Mouse (Mus musculus) stomach, embryonic 15.5 days (tissue): Measurements from ENCODE around the gene Fam234a. TPM values are rescaled to one million over a fixed set of nuclear protein-coding genes. Genes with fewer than 3 reads are reported as not detected.
"Not testable (repeated sequence)": the region's sequence is repeated elsewhere in the genome, so short reads cannot be mapped to it uniquely, and the experiment has no call there.

Source experiments
- ATAC-seq: fragments of 200-750 bp; cut with Nextera tagmentation; 2 replicates; pipeline ENCODE4 v1.8.0; 2017; ENCODE audit warnings: low read depth, moderate number of reproducible peaks, moderate TSS enrichment; ENCODE audit not compliant: insufficient read depth, low FRiP score
- H3K27ac ChIP-seq: fragments of 300-500 bp; sonication (generic); 2 replicates; pipeline ENCODE4 v1.5.1; 2015; ENCODE audit warnings: mild to moderate bottlenecking, inconsistent platforms
- H3K27me3 ChIP-seq: fragments of 300-500 bp; sonication (generic); replicated peaks from 2 replicates; pipeline ENCODE4 v1.6.1; 2015; ENCODE audit warnings: inconsistent platforms
- H3K36me3 ChIP-seq: fragments of 300-500 bp; sonication (generic); 2 replicates; pipeline ENCODE4 v1.6.1; 2015; ENCODE audit warnings: inconsistent platforms
- H3K4me1 ChIP-seq: fragments of 300-500 bp; sonication (generic); 2 replicates; pipeline ENCODE4 v1.6.1; 2015; ENCODE audit warnings: inconsistent platforms
- H3K4me2 ChIP-seq: fragments of 300-500 bp; sonication (generic); 2 replicates; pipeline ENCODE4 v1.6.1; 2015; ENCODE audit warnings: mild to moderate bottlenecking, inconsistent platforms
- H3K4me3 ChIP-seq: fragments of 300-500 bp; sonication (generic); replicated peaks from 2 replicates; pipeline ENCODE4 v1.5.1; 2015; ENCODE audit warnings: inconsistent platforms
- H3K9ac ChIP-seq: fragments of 300-500 bp; sonication (generic); 2 replicates; pipeline ENCODE4 v1.6.1; 2015; ENCODE audit warnings: inconsistent platforms
- H3K9me3 ChIP-seq: fragments of 300-500 bp; sonication (generic); 2 replicates; pipeline ENCODE4 v1.6.1; 2016; ENCODE audit warnings: inconsistent platforms
- WGBS: fragments of 180-500 bp; shearing (Covaris S2); methylation state at CpG from one replicate; pipeline ENCODE4 v1.1.7; 2015; 5-methylcytosine and 5-hydroxymethylcytosine counted together
- polyA plus RNA-seq: library from polyadenylated mRNA; unstranded; fragments of >200 nt; fragmentation: Nextera tagmentation; extraction: Ambion mirVana; gene quantifications from 2 replicates; pipeline ENCODE4 v1.2.1, GENCODE M21; 2015

Gene Fam234a
- polyA plus RNA-seq, result 73.6 and 75.6 TPM in 2 replicates

DNA sequence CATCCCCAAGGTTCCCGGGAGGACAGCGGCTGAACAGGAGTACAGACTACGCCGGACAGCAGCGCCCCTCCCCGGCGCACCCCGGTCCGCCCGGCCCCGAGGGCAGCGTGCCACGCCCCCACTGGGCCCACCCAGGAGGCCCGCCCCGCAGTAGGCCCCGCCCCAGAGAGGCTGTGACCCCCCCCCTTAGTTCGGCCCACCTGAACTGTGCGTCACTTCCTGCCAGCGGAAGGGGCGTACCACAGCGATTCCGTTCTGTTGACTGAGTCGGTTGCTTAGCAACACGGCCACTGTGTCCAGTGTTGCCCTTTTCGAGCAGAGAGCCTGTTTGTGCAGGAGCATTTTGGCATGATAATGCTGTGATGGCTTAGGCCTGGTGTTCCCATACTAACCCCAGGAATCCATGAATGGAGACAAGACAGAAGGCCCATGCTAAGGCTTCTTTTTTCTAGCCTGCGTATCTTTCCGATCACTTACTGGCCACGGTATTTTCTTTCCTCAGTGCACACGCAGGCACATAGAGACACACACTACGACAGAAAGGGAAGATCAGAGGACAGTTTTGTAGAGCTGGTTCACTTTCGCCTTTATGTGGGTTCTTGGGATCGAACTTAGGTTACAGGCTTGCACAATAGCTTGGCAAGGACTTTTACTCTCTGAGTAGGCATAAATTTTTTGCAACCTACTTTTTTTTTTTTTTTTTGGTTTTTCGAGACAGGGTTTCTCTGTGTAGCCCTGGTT lies at the start of gene Fam234a:
TSS of gene Fam234a (minus strand) at position 142 of the 741 bp plus-strand sequence.
- WGBS, result 6% methylated on average over 33 of the region's 33 CpGs
- Histone ChIP-seq H3K27me3 (no peaks in the 10 kb centered on the region), H3K9me3 (no peaks in the 10 kb centered on the region), H3K4me1 (peaks cover 9% of the 10 kb centered on the region; the same call in 1 of the 2 replicates), H3K9ac (peak within 1 kb of the TSS; percentile 68), H3K36me3 (no peaks in the 10 kb centered on the region), H3K4me2 (peak within 1 kb of the TSS; percentile 76), H3K27ac (peak within 1 kb of the TSS; percentile 84), H3K4me3 (peak within 1 kb of the TSS; percentile 77)
- peak; percentile 95 for ATAC-seq

GRCm38 (mm10) chr17:26289475-26289874 lies 45.4 kb upstream of the Fam234a start:
- Histone ChIP-seq H3K36me3 (peaks cover 18% of the 10 kb centered on the region), H3K27ac (no peak overlapping the region), H3K4me3 (no peak overlapping the region), H3K4me2 (no peak overlapping the region), H3K27me3 (no peaks in the 10 kb centered on the region), H3K4me1 (no peaks in the 10 kb centered on the region), H3K9ac (no peak overlapping the region), H3K9me3 (no peaks in the 10 kb centered on the region)
- no peak for ATAC-seq
- WGBS, result 62% methylated on average over 4 of the region's 4 CpGs

GRCm38 (mm10) chr17:26286199-26286955 lies 42.3 kb upstream of the Fam234a start:
- H3K36me3 ChIP-seq, result peaks cover 42% of the 10 kb centered on the region

DNA sequence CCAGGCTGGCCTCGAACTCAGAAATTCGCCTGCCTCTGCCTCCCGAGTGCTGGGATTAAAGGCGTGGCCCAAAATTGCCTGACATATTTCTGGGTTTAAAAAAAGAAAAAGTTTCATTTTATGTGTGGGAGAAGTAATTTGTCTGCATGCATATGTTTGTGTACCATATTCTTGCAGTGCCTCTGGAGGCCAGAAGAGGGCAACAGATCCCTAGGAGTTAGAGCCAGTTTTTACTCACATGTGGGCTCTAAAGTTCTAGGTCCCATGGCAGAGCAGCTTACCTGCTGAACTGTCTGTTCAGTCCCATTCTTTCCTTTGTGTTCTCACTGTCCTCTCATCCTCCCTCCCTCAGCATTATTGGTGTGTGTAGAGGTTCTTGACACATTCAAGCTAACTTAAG lies 32.7 kb upstream of the Fam234a start:
- H3K9me3 ChIP-seq, result no peaks in the 10 kb centered on the region
- H3K4me2 ChIP-seq, result no peak overlapping the region
- no peaks in the 10 kb centered on the region for H3K27me3 ChIP-seq
- H3K36me3 ChIP-seq, result peaks cover 48% of the 10 kb centered on the region
- no peak overlapping the region for H3K4me3 ChIP-seq
- no peaks in the 10 kb centered on the region for H3K4me1 ChIP-seq
- H3K27ac ChIP-seq, result no peak overlapping the region
- no peak overlapping the region for H3K9ac ChIP-seq
- no peak for ATAC-seq
- WGBS, result 89% methylated on average over 4 of the region's 4 CpGs

More at GRCm38 (mm10) chr17:26286199-26286955, 42.3 kb upstream of the Fam234a start:
- H3K4me2 ChIP-seq, result no peak overlapping the region
- no peak for ATAC-seq
- H3K4me1 ChIP-seq, result no peaks in the 10 kb centered on the region
- H3K27me3 ChIP-seq, result no peaks in the 10 kb centered on the region
- no peak overlapping the region for H3K9ac ChIP-seq
- H3K9me3 ChIP-seq, result no peaks in the 10 kb centered on the region
- WGBS, result 83% methylated on average over 8 of the region's 8 CpGs
- H3K27ac ChIP-seq, result no peak overlapping the region
- H3K4me3 ChIP-seq, result no peak overlapping the region

- ATAC-seq, result no peak
- Histone ChIP-seq H3K9ac (no peak overlapping the region), H3K9me3 (no peaks in the 10 kb centered on the region), H3K4me2 (no peak overlapping the region), H3K4me1 (no peaks in the 10 kb centered on the region), H3K36me3 (peaks cover 47% of the 10 kb centered on the region), H3K27ac (no peak overlapping the region), H3K27me3 (no peaks in the 10 kb centered on the region), H3K4me3 (no peak overlapping the region)
- WGBS, result 87% methylated on average over 13 of the region's 13 CpGs
Measured at GRCm38 (mm10) chr17:26275933-26276332, 31.9 kb upstream of the Fam234a start.

GRCm38 (mm10) chr17:26272586-26272985 lies 28.5 kb upstream of the Fam234a start:
- WGBS, result 80% methylated on average over 3 of the region's 3 CpGs
- no peaks in the 10 kb centered on the region for H3K9me3 ChIP-seq
- no peak overlapping the region for H3K27ac ChIP-seq
- no peak for ATAC-seq
- no peak overlapping the region for H3K9ac ChIP-seq
- H3K4me3 ChIP-seq, result no peak overlapping the region
- H3K36me3 ChIP-seq, result peaks cover 44% of the 10 kb centered on the region
- no peak overlapping the region for H3K4me2 ChIP-seq
- no peaks in the 10 kb centered on the region for H3K27me3 ChIP-seq
- no peaks in the 10 kb centered on the region for H3K4me1 ChIP-seq

GRCm38 (mm10) chr17:26269577-26269976 lies 25.5 kb upstream of the Fam234a start:
- H3K9ac ChIP-seq, H3K4me1 ChIP-seq, H3K4me3 ChIP-seq, H3K4me2 ChIP-seq, H3K9me3 ChIP-seq, ATAC-seq, H3K27ac ChIP-seq, H3K27me3 ChIP-seq: not testable (repeated sequence)
- 96% methylated on average over 10 of the region's 10 CpGs for WGBS
- peaks cover 55% of the 10 kb centered on the region for H3K36me3 ChIP-seq

GRCm38 (mm10) chr17:26268851-26269250 lies 24.8 kb upstream of the Fam234a start:
- no peak for ATAC-seq
- no peaks in the 10 kb centered on the region for H3K9me3 ChIP-seq
- no peak overlapping the region for H3K4me2 ChIP-seq
- no peaks in the 10 kb centered on the region for H3K4me1 ChIP-seq
- WGBS, result 52% methylated on average over 1 of the region's 1 CpGs
- no peak overlapping the region for H3K27ac ChIP-seq
- H3K36me3 ChIP-seq, result peaks cover 55% of the 10 kb centered on the region
- no peak overlapping the region for H3K4me3 ChIP-seq
- no peak overlapping the region for H3K9ac ChIP-seq
- no peaks in the 10 kb centered on the region for H3K27me3 ChIP-seq

GRCm38 (mm10) chr17:26262384-26262783 lies 18.3 kb upstream of the Fam234a start:
- Histone ChIP-seq H3K9ac (no peak overlapping the region), H3K4me3 (no peak overlapping the region), H3K27me3 (no peaks in the 10 kb centered on the region), H3K27ac (no peak overlapping the region), H3K36me3 (peaks cover 60% of the 10 kb centered on the region), H3K4me1 (no peaks in the 10 kb centered on the region), H3K9me3 (no peaks in the 10 kb centered on the region), H3K4me2 (no peak overlapping the region)
- 93% methylated on average over 3 of the region's 3 CpGs for WGBS
- no peak for ATAC-seq

GRCm38 (mm10) chr17:26261826-26262225 lies 17.8 kb upstream of the Fam234a start:
- H3K27me3 ChIP-seq, result no peaks in the 10 kb centered on the region
- ATAC-seq, result no peak
- 84% methylated on average over 4 of the region's 4 CpGs for WGBS
- no peak overlapping the region for H3K4me3 ChIP-seq
- H3K36me3 ChIP-seq, result peaks cover 58% of the 10 kb centered on the region
- no peak overlapping the region for H3K4me2 ChIP-seq
- H3K9me3 ChIP-seq, result no peaks in the 10 kb centered on the region
- H3K27ac ChIP-seq, result no peak overlapping the region
- H3K4me1 ChIP-seq, result no peaks in the 10 kb centered on the region
- no peak overlapping the region for H3K9ac ChIP-seq

DNA sequence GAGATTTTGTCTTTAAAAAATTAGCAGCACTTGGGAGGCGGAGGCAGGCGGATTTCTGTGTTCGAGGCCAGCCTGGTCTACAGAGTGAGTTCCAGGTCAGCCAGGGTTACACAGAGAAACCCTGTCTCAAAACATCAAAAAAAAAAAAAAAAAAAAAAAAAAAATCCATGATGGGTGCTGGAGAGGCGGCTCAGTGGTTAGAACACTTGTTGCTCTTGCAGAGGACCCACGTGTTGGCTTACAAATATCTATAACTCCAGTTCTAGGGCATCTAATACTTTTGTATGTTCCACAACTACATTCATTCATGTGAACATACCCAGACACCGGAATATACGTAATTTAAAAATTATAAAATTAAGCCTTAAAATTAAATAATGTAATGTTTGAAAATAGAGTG lies 11.3 kb upstream of the Fam234a start:
- H3K27me3 ChIP-seq, result no peaks in the 10 kb centered on the region
- no peak overlapping the region for H3K9ac ChIP-seq
- H3K27ac ChIP-seq, result no peak overlapping the region
- no peak for ATAC-seq
- H3K9me3 ChIP-seq, result no peaks in the 10 kb centered on the region
- H3K4me2 ChIP-seq, result no peak overlapping the region
- H3K4me3 ChIP-seq, result no peak overlapping the region
- H3K4me1 ChIP-seq, result peaks cover 4% of the 10 kb centered on the region; the same call in 1 of the 2 replicates
- whole genome bisulfite sequencing, result 93% methylated on average over 7 of the region's 7 CpGs
- peaks cover 23% of the 10 kb centered on the region for H3K36me3 ChIP-seq

- no peaks in the 10 kb centered on the region for H3K9me3 ChIP-seq
- ATAC-seq, result peak; percentile 6; the same call in 1 of the 2 replicates
- peaks cover 4% of the 10 kb centered on the region; the same call in 1 of the 2 replicates for H3K4me1 ChIP-seq
- peak overlapping the region; percentile 74 for H3K4me3 ChIP-seq
- H3K27ac ChIP-seq, result peak overlapping the region; percentile 99
- peak overlapping the region; percentile 57 for H3K4me2 ChIP-seq
- peak overlapping the region; percentile 94 for H3K9ac ChIP-seq
- under 1% methylated on average over 24 of the region's 24 CpGs for WGBS
- no peaks in the 10 kb centered on the region for H3K27me3 ChIP-seq
- peaks cover 14% of the 10 kb centered on the region; the same call in 1 of the 2 replicates for H3K36me3 ChIP-seq
Measured at GRCm38 (mm10) chr17:26253399-26253798, 9.4 kb upstream of the Fam234a start.
